Mouse (Mus musculus) kidney, embryonic 16.5 days (tissue): Measurements from ENCODE around the gene Kcnn3. TPM values are rescaled to one million over a fixed set of nuclear protein-coding genes. Genes with fewer than 3 reads are reported as not detected.

Source experiments
- ATAC-seq: fragments of 200-750 bp; cut with Nextera tagmentation; 2 replicates; pipeline ENCODE4 v1.8.0; 2017; ENCODE audit warnings: moderate TSS enrichment; ENCODE audit not compliant: low FRiP score, low TSS enrichment
- H3K27ac ChIP-seq: fragments of 300-500 bp; sonication (generic); 2 replicates; pipeline ENCODE4 v1.5.1; 2014; ENCODE audit warnings: low read length
- H3K27me3 ChIP-seq: fragments of 300-500 bp; sonication (generic); 2 replicates; pipeline ENCODE4 v1.6.1; 2014; ENCODE audit warnings: low read length, control low read depth, mixed read lengths; ENCODE audit not compliant: insufficient read depth
- H3K36me3 ChIP-seq: fragments of 300-500 bp; sonication (generic); 2 replicates; pipeline ENCODE4 v1.6.1; 2014; ENCODE audit warnings: low read length, control low read depth, mixed read lengths; ENCODE audit not compliant: insufficient read depth
- H3K4me1 ChIP-seq: fragments of 300-500 bp; sonication (generic); 2 replicates; pipeline ENCODE4 v1.6.1; 2014; ENCODE audit warnings: low read length, control low read depth, mixed read lengths; ENCODE audit not compliant: insufficient read depth
- H3K4me2 ChIP-seq: fragments of 300-500 bp; sonication (generic); replicated peaks from 2 replicates; pipeline ENCODE4 v1.6.1; 2014; ENCODE audit warnings: low read depth, low read length
- H3K4me3 ChIP-seq: fragments of 300-500 bp; sonication (generic); 2 replicates; pipeline ENCODE4 v1.5.1; 2014; ENCODE audit warnings: mild to moderate bottlenecking, low read length
- H3K9ac ChIP-seq: fragments of 300-500 bp; sonication (generic); replicated peaks from 2 replicates; pipeline ENCODE4 v1.6.1; 2014; ENCODE audit warnings: low read length
- H3K9me3 ChIP-seq: fragments of 300-500 bp; sonication (generic); 2 replicates; pipeline ENCODE4 v1.6.1; 2016; ENCODE audit warnings: low read length, control low read depth
- WGBS: fragments of 180-500 bp; shearing (Covaris S2); extraction: QIAGEN DNeasy Blood & Tissue Kit; methylation state at CpG from one replicate; pipeline ENCODE4 v1.1.7; 2014; 5-methylcytosine and 5-hydroxymethylcytosine counted together
- polyA plus RNA-seq: library from polyadenylated mRNA; unstranded; fragments of >200 nt; fragmentation: Nextera tagmentation; extraction: Ambion mirVana; gene quantifications from 2 replicates; pipeline ENCODE4 v1.2.1, GENCODE M21; 2015

The Kcnn3 gene
- polyA plus RNA-seq, 1 experiment from 2014 or later = 2.6 TPM

DNA sequence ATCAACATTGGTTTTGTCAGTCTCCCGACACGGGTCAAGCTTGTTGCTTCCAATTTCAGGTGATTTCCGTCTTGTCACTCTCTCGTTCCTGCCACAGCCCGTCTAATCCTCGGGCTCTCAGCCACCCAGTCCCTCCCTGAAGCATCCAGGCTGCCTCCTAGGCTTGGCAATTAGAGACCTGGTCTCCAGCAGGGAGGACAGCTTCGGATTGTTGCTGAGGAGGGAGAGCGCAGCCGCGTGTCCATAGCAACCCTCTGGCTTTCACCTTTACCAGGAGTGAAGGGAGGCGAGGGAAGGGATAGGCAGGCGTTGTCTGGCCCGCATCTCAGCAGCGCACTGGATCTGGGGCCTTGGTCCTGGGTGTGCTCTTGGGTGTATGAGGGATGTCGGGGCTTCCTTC, 8.6 kb upstream of the Kcnn3 start:
- 0 out of 2 replicates have a peak, but pooled peaks have one; percentile 28 for ATAC-seq
- no peaks in the 10 kb centered on the region for H3K36me3 ChIP-seq
- H3K4me1 ChIP-seq = peaks cover 5% of the 10 kb centered on the region; the same call in 1 of the 2 replicates
- H3K9me3 ChIP-seq = peaks cover 2% of the 10 kb centered on the region; the same call in 1 of the 2 replicates
- 19% methylated on average over 15 of the region's 15 CpGs for WGBS
- no peak overlapping the region for H3K4me3 ChIP-seq
- peak overlapping the region; percentile 29 for H3K4me2 ChIP-seq
- no peak overlapping the region for H3K27ac ChIP-seq
- peaks cover 3% of the 10 kb centered on the region; the same call in 1 of the 2 replicates for H3K27me3 ChIP-seq
- H3K9ac ChIP-seq = 0 out of 2 replicates have a peak overlapping the region, but pooled peaks have one; percentile 5

DNA sequence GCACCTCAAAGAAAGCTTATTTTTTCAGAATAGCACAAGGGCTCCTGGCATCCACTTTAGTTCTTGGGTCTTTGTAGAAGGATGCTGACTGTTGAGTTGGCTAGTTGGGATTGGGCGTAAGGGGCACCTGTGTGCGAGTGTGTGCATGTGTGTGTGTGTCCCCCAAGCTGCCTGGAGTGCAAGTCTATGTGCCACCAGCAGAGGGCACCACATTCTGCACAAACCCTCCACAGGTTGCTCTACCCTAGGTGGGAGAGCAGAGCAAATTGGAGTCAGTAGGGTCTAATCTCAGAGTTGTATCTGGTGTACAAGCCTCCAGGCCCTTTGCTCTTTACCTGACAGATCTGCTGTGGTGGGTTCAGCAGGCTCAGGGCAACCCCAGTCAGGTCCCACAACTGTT, 7.7 kb upstream of the Kcnn3 start:
- no peak overlapping the region for H3K27ac ChIP-seq
- 87% methylated on average over 2 of the region's 2 CpGs for WGBS
- H3K9ac ChIP-seq = no peak overlapping the region
- H3K36me3 ChIP-seq = no peaks in the 10 kb centered on the region
- H3K4me2 ChIP-seq = no peak overlapping the region
- H3K27me3 ChIP-seq = peaks cover 3% of the 10 kb centered on the region; the same call in 1 of the 2 replicates
- no peak overlapping the region for H3K4me3 ChIP-seq
- ATAC-seq = no peak
- peaks cover 7% of the 10 kb centered on the region; the same call in 1 of the 2 replicates for H3K9me3 ChIP-seq
- peaks cover 5% of the 10 kb centered on the region; the same call in 1 of the 2 replicates for H3K4me1 ChIP-seq

DNA sequence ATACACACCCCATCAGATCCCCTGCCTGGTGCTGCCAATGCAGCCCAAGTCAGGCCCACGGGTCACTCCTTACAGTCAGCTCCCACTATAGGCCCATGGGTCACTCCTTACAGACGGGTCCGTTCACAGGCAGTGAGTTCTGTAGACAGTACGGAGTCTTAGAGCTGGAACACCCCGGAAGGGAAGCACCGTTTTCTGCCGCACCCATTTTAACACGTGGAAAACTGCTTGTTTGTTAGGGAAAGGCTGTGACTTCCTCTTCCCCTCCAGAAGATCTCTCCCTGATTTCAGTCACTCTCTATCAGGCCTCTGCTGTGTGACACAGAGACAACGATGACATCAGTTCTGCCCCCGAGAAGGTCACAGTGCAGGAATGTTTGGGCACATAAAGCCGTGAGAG, 4.5 kb upstream of the Kcnn3 start:
- Histone ChIP-seq H3K36me3 (no peaks in the 10 kb centered on the region), H3K27me3 (peaks cover 2% of the 10 kb centered on the region; the same call in 1 of the 2 replicates), H3K4me3 (no peak overlapping the region), H3K9ac (no peak overlapping the region), H3K4me1 (peaks cover 10% of the 10 kb centered on the region), H3K27ac (no peak overlapping the region), H3K4me2 (no peak overlapping the region), H3K9me3 (peaks cover 7% of the 10 kb centered on the region; the same call in 1 of the 2 replicates)
- no peak for ATAC-seq
- 55% methylated on average over 11 of the region's 11 CpGs for WGBS

DNA sequence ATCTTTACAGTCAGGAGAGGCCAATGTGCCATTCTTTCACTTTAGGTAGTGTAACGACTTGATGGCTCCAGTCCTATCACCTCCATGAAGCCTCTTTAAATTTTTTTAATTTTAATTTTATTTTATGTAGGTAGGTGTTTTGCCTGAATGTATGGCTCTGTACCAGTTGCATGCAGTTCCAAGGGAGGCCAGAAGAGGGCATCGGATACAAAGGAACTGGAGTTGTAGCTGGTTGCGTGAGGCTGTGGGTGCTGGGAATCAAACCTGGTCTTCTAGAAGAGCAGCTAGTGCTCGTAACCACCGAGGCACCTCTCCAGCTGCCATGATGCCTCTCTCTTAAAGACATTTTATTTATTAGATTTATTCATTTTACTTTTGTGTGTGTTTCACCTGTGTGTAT, 3.6 kb upstream of the Kcnn3 start:
- Histone ChIP-seq H3K36me3 (no peaks in the 10 kb centered on the region), H3K4me2 (no peak overlapping the region), H3K27me3 (peaks cover 3% of the 10 kb centered on the region), H3K27ac (no peak overlapping the region), H3K4me3 (no peak overlapping the region), H3K4me1 (peaks cover 16% of the 10 kb centered on the region), H3K9me3 (peaks cover 7% of the 10 kb centered on the region; the same call in 1 of the 2 replicates), H3K9ac (no peak overlapping the region)
- 90% methylated on average over 5 of the region's 5 CpGs for WGBS
- ATAC-seq = no peak

DNA sequence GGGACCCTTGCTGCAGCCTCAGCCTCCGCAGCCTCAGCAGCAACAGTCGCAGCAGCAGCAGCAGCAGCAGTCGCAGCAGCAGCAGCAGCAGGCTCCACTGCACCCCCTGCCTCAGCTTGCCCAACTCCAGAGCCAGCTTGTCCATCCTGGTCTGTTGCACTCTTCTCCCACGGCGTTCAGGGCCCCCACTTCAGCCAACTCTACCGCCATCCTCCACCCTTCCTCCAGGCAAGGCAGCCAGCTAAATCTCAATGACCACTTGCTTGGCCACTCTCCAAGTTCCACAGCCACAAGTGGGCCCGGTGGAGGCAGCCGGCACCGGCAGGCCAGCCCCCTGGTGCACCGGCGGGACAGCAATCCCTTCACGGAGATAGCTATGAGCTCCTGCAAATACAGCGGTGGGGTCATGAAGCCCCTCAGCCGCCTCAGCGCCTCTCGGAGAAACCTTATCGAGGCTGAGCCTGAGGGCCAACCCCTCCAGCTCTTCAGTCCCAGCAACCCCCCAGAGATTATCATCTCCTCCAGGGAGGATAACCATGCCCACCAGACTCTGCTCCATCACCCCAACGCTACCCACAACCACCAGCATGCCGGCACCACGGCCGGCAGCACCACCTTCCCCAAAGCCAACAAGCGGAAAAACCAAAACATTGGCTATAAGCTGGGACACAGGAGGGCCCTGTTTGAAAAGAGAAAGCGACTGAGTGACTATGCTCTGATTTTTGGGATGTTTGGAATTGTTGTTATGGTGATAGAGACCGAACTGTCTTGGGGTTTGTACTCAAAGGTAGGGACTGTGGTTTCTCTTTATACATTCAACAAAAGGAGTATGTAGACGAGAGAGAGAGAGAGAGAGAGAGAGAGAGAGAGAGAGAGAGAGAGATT, 896 bp downstream of the Kcnn3 start:
- Histone ChIP-seq H3K27me3 (peaks cover 14% of the 10 kb centered on the region), H3K9me3 (peaks cover 7% of the 10 kb centered on the region; the same call in 1 of the 2 replicates), H3K27ac (no peak overlapping the region), H3K36me3 (no peaks in the 10 kb centered on the region), H3K4me1 (peaks cover 31% of the 10 kb centered on the region), H3K4me3 (peak overlapping the region; percentile 48), H3K4me2 (peak overlapping the region; percentile 85), H3K9ac (peak overlapping the region; percentile 56)
- WGBS = 5% methylated on average over 24 of the region's 25 CpGs
- ATAC-seq = peak; percentile 37

DNA sequence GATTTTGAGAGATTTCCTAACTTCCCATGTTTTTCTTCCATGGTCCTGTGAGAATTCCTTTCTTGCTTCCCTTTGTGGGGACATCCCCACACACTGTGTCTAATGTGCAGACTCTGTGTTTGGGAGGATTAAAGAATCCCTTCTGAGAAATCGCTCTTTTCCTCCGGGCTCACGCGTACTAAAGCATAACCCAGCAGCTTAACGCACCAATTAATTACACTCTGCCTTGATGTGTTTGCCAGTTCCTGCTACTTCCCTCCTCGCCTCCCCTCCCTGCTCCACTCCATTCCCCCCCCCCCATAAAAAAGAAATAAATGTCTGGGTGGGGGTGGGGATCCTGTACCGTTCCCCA, 1.5 kb downstream of the Kcnn3 start:
- Histone ChIP-seq H3K9me3 (peaks cover 4% of the 10 kb centered on the region; the same call in 1 of the 2 replicates), H3K27me3 (peaks cover 14% of the 10 kb centered on the region), H3K4me2 (peak overlapping the region; percentile 85), H3K36me3 (no peaks in the 10 kb centered on the region), H3K4me1 (peaks cover 32% of the 10 kb centered on the region), H3K9ac (peak overlapping the region; percentile 46), H3K27ac (no peak overlapping the region), H3K4me3 (peak overlapping the region; percentile 48)
- WGBS = 3% methylated on average over 7 of the region's 7 CpGs
- no peak for ATAC-seq

DNA sequence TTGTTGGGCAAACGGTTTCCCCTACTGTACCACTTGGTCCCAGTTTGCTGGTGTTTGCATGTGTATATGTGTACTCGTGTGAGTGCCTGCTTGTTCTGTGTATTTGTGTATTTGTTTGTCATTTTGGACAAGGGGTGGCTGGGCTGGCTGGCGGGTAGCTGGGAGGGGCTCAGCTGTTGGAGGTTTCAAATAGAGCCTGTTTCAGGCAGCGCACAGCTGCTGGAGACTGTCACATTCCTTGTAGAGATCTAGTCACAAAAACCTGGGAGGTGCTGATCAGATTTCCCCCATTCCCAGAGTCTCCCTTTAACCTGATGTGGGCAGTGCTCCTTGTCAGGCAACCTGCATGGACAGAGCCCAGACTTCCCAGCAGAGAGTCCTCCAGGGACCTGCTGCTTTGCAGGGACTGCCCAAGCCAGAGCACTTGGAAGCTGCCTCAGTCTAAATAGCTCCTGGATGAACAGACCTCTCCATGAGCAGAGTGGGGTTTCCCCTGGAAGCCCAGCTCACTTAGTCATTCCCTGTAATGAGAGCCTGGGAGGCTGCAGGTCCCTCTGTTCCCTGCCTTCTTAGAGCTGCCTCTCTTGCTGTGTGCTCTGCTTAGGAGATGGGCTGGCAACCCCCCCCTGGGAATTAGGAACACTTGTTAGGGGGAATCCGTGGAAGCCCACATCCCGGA, 2.6 kb downstream of the Kcnn3 start:
- no peak for ATAC-seq
- Histone ChIP-seq H3K4me3 (peak overlapping the region; percentile 48), H3K27me3 (peaks cover 14% of the 10 kb centered on the region), H3K4me2 (peak overlapping the region; percentile 85), H3K9ac (no peak overlapping the region), H3K36me3 (no peaks in the 10 kb centered on the region), H3K27ac (no peak overlapping the region), H3K4me1 (peaks cover 35% of the 10 kb centered on the region), H3K9me3 (no peaks in the 10 kb centered on the region)
- WGBS = 34% methylated on average over 6 of the region's 6 CpGs

DNA sequence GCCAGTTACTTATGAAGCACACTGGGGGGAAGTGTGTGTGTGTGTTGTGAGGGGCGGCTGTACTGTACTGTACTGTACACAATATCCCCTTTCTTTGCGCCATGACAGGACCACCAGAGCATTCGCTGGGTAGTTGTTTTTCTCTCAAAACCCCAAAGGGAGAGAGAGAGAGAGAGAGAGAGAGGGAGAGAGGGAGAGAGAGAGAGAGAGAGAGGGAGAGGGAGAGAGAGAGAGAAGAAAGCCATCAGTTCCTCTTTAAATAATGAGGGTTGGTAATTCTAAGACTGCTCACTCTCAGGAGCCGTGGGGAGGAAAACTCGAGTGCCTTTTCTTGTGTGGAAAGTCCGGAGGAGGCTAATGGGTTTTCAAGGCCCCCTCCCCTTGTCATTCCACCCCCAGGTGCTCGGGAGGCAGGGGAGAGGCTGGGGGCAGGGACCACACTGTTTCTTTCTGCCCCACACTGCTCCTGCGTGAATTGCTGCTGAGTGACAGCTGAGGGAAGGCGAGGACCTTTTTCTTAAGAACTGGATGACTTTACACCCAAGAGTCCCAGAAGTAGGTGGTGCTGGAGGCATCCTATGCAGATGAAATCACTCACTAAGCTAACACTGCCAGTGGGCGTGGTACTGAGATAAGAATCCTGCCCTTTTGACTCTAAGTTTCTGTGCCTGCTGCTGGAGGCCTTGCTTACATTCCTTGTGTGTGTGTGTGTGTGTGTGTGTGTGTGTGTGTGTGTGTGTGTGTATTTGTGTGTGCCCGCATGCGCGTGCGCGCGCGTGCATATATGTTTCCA, 6.5 kb downstream of the Kcnn3 start:
- ATAC-seq = no peak
- H3K4me1 ChIP-seq = peaks cover 20% of the 10 kb centered on the region
- no peak overlapping the region for H3K27ac ChIP-seq
- H3K27me3 ChIP-seq = peaks cover 9% of the 10 kb centered on the region
- H3K4me3 ChIP-seq = no peak overlapping the region
- 55% methylated on average over 17 of the region's 17 CpGs for WGBS
- no peaks in the 10 kb centered on the region for H3K9me3 ChIP-seq
- H3K36me3 ChIP-seq = no peaks in the 10 kb centered on the region
- H3K9ac ChIP-seq = no peak overlapping the region
- no peak overlapping the region for H3K4me2 ChIP-seq

DNA sequence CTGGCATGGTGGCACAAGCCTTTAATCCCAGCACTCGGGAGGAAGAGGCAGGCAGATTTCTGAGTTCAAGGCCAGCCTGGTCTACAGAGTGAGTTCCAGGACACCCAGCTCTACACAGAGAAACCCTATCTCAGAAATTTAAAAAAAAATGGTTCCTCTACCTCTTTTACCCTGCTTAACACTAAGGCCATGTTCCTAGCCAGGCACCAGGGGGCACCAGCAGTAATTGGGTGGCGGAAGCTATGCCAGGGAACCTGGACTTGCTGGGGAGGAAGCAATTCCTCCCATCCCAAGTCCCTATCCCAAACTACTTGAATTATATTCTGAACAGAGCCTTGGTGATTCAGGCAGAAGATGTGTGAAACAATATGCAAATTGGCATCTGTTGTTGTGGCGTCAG, 9.8 kb downstream of the Kcnn3 start:
- 87% methylated on average over 3 of the region's 3 CpGs for WGBS
- no peaks in the 10 kb centered on the region for H3K36me3 ChIP-seq
- no peak for ATAC-seq
- no peak overlapping the region for H3K27ac ChIP-seq
- no peaks in the 10 kb centered on the region for H3K9me3 ChIP-seq
- H3K4me1 ChIP-seq = peaks cover 5% of the 10 kb centered on the region; the same call in 1 of the 2 replicates
- no peak overlapping the region for H3K4me2 ChIP-seq
- H3K27me3 ChIP-seq = no peaks in the 10 kb centered on the region
- H3K9ac ChIP-seq = no peak overlapping the region
- H3K4me3 ChIP-seq = no peak overlapping the region
